Mouse (Mus musculus) small intestine, adult 10 weeks (tissue): ENCODE data around the gene Unc5c. TPM values are rescaled to one million over a fixed set of nuclear protein-coding genes. Genes with fewer than 3 reads are reported as not detected.

Source experiments
- polyA plus RNA-seq: library from polyadenylated mRNA; stranded (reverse); fragments of 350-450 nt; fragmentation: Illumina TruSeq; extraction: RNeasy Lipid Tissue Mini Kit (QIAGEN cat#74804); gene quantifications from one replicate; pipeline ENCODE4 v1.2.3, GENCODE M21; 2014; ENCODE audit warnings: low replicate concordance

Gene Unc5c
- polyA plus RNA-seq = 1.3 TPM

DNA sequence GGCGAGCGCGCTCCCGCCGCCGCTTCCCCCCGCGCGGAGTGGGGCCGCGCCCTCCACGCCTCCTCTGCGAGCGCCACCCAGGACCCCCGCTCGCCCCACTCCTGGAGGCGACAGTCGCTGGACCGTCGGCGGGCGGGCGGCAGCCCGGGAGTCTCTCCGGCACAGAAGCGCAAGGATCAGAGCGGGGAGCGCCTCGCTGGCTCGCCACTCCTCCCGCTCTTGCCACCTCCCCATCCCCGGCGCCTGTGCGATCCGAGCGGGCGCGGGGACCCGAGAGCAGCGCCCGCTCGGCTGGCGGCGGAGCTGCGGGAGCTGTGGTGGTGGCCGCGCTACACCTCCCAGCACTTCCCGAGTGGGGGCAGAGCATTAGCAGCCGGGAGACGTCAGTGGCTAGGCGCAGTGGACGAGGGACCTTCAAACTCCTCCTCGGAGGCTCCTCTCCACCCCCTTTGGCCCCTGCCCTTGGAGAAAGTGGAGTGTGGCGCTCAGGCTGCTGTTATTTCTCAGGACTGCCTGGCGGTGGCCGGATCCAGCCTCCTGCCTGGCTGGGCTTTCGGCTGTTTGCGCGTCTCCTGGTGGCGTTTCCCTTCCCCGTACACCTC lies at the start of gene Unc5c:
TSS of gene Unc5c (plus strand) at position 113 of the 602 bp plus-strand sequence.

